Mouse (Mus musculus) lung, embryonic 15.5 days (tissue): ENCODE measurements around the gene 4930555G01Rik. TPM values are rescaled to one million over a fixed set of nuclear protein-coding genes. Genes with fewer than 3 reads are reported as not detected.
"Not testable (repeated sequence)": the region's sequence is repeated elsewhere in the genome, so short reads cannot be mapped to it uniquely, and the experiment has no call there.

ENCODE experiments used
- ATAC-seq: fragments of 200-750 bp; cut with Nextera tagmentation; 2 replicates; pipeline ENCODE4 v1.8.0; 2017; ENCODE audit warnings: moderate number of reproducible peaks, borderline replicate concordance; ENCODE audit not compliant: low FRiP score, low TSS enrichment; ENCODE audit errors: extremely low read depth
- H3K27ac ChIP-seq: fragments of 300-500 bp; sonication (generic); 2 replicates; pipeline ENCODE4 v1.5.1; 2015; ENCODE audit warnings: moderate library complexity, mild to moderate bottlenecking, inconsistent platforms
- H3K27me3 ChIP-seq: fragments of 300-500 bp; sonication (generic); 2 replicates; pipeline ENCODE4 v1.6.1; 2015; ENCODE audit warnings: inconsistent platforms
- H3K36me3 ChIP-seq: fragments of 300-500 bp; sonication (generic); 2 replicates; pipeline ENCODE4 v1.6.1; 2015; ENCODE audit warnings: inconsistent platforms
- H3K4me1 ChIP-seq: fragments of 300-500 bp; sonication (generic); 2 replicates; pipeline ENCODE4 v1.6.1; 2015; ENCODE audit warnings: inconsistent platforms
- H3K4me2 ChIP-seq: fragments of 300-500 bp; sonication (generic); 2 replicates; pipeline ENCODE4 v1.6.1; 2015; ENCODE audit warnings: inconsistent platforms, mild to moderate bottlenecking, moderate library complexity
- H3K4me3 ChIP-seq: fragments of 300-500 bp; sonication (generic); 2 replicates; pipeline ENCODE4 v1.5.1; 2015; ENCODE audit warnings: mild to moderate bottlenecking, inconsistent platforms
- H3K9ac ChIP-seq: fragments of 300-500 bp; sonication (generic); 2 replicates; pipeline ENCODE4 v1.6.1; 2015; ENCODE audit warnings: inconsistent platforms
- H3K9me3 ChIP-seq: fragments of 300-500 bp; sonication (generic); 2 replicates; pipeline ENCODE4 v1.6.1; 2016; ENCODE audit warnings: inconsistent platforms
- WGBS: fragments of 180-500 bp; shearing (Covaris S2); methylation state at CpG from one replicate; pipeline ENCODE4 v1.1.7; 2015; 5-methylcytosine and 5-hydroxymethylcytosine counted together
- polyA plus RNA-seq: library from polyadenylated mRNA; unstranded; fragments of >200 nt; fragmentation: Nextera tagmentation; extraction: Ambion mirVana; gene quantifications from 2 replicates; pipeline ENCODE4 v1.2.1, GENCODE M21; 2015

Gene 4930555G01Rik
- polyA plus RNA-seq: not detected in 2 replicates

DNA sequence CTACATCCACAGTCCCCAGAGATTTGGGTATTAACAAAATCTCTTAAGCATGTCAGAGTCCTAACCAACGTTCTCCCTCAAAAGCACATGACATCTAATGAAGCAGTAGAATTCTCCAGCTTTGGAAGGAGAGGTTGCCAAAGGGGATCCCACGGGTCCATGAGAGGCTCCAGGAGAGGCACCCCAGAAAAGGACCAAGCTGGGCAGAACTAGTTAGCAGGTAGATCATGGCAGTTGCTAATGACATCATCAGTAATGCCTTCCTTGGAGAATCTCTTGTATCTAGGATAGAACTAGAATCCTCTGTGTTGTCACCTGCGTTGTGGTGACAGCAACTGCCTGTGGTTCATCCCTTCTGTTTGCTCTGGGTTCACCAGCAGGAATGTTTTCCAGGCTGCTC, at the start of gene 4930555G01Rik:
Gene 4930555G01Rik (plus strand): TSS at position 301 of the 400 bp plus-strand sequence.
- not testable (repeated sequence) for H3K4me3 ChIP-seq, H3K9ac ChIP-seq, H3K27ac ChIP-seq, H3K4me1 ChIP-seq, H3K4me2 ChIP-seq, ATAC-seq, H3K36me3 ChIP-seq, H3K9me3 ChIP-seq, H3K27me3 ChIP-seq
- WGBS: no CpG with 5 or more reads among the region's 3 CpGs

DNA sequence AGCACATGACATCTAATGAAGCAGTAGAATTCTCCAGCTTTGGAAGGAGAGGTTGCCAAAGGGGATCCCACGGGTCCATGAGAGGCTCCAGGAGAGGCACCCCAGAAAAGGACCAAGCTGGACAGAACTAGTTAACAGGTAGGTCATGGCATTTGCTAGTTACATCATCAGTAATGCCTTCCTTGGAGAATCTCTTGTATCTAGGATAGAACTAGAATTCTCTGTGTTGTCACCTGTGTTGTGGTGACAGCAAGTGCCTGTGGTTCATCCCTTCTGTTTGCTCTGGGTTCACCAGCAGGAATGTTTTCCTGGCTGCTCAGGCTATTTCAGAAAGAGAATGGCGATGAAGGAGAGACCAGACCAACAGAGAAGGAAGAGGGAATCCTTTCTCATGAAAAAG, 34.8 kb upstream of the 4930555G01Rik start, which contains the start of gene Gm3298:
Gene Gm3298 (plus strand): TSS at position 301 of the 400 bp plus-strand sequence.
- H3K27ac ChIP-seq, H3K4me2 ChIP-seq, H3K4me1 ChIP-seq, ATAC-seq, H3K27me3 ChIP-seq, H3K4me3 ChIP-seq, H3K9me3 ChIP-seq, H3K36me3 ChIP-seq, H3K9ac ChIP-seq: not testable (repeated sequence)
- 58% methylated on average over 1 of the region's 2 CpGs for whole genome bisulfite sequencing

DNA sequence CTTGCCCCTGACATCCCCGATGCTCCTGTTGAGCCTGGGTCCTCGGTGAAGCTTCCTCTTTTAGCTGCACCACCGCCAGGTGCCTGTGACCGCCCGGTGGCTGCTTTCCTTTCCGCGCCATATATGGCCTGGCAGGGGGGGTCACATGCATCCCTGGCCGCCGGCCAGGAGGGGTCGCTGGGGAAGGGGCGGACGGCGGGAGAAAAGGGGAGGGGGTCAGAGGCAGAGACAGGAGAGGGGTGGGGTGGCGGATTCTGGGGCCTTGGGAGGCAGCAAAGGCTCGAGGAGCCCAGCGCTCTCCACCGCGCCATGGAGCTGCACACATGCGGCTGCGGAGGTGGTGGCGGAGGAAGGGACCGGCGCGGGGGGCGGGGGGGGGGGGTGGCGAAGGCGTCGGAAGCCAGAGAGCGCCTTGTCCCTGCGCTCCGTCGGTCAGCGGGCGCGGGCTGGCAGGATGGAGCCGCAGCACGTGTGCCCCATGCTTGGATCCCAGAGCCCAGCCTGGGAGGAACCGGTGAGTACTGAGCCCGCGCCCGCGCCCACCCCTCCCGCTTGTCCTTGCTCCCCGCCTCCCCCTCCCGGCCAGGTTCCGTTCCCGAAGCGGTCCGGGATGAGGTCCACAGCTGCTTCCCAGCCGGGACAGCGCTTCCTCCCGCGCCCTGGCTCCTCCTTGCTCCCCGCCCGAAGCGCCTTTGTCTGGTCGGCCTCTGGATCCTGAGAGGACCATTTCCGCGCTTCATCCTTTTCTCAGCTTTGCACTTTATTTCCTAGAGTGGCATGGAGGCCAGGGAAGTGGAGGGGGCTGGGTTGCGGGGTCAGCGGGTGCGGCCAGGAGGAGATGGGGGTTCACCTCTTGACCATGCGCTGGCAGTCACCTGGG, 20.4 kb downstream of the 4930555G01Rik start, which contains the start of gene Gm8281:
Gene Gm8281 (plus strand): TSS at position 430 of the 880 bp plus-strand sequence.
- ATAC-seq, H3K27me3 ChIP-seq, H3K36me3 ChIP-seq, H3K9ac ChIP-seq, H3K4me1 ChIP-seq, H3K27ac ChIP-seq, H3K9me3 ChIP-seq: not testable (repeated sequence)
- Histone ChIP-seq H3K4me3 (peak within 1 kb of the TSS; percentile 32), H3K4me2 (peak within 1 kb of the TSS; percentile 60)
- WGBS: 2% methylated on average over 26 of the region's 63 CpGs

Other genes with a start within 250 kb of the 4930555G01Rik start
- not detected in 2 replicates for gene Gm3269, start 212.5 kb upstream of the 4930555G01Rik start, polyA plus RNA-seq
- gene Gm3264, start 195.1 kb upstream of the 4930555G01Rik start, polyA plus RNA-seq: 0.45 and 0.47 TPM in 2 replicates
- gene Gm3278, start 158.2 kb upstream of the 4930555G01Rik start, polyA plus RNA-seq: not detected in 2 replicates
- not detected in 2 replicates for gene Gm8297, start 66.7 kb upstream of the 4930555G01Rik start, polyA plus RNA-seq
- not detected in 2 replicates for gene Gm3298, start 34.7 kb upstream of the 4930555G01Rik start, polyA plus RNA-seq
- 1.6 and 1.9 TPM in 2 replicates for gene Gm8281, start 20.4 kb downstream of the 4930555G01Rik start, polyA plus RNA-seq
- not detected in 2 replicates for gene Gm8279, start 80.9 kb downstream of the 4930555G01Rik start, polyA plus RNA-seq
- gene Gm3317, start 113.9 kb downstream of the 4930555G01Rik start, polyA plus RNA-seq: not detected in 2 replicates
- not detected in 2 replicates for gene Gm8271, start 135.2 kb downstream of the 4930555G01Rik start, polyA plus RNA-seq
- gene Gm3526, start 210.0 kb downstream of the 4930555G01Rik start, polyA plus RNA-seq: not detected in 2 replicates